Mouse (Mus musculus): ENCODE measurements at regions not wholly inside any gene's neighbourhood (a gene's known extent, or its start where the extent isn't known, plus 50 kb on each side); places are given as distances from the start of the nearest gene placed in this dataset.

DNA sequence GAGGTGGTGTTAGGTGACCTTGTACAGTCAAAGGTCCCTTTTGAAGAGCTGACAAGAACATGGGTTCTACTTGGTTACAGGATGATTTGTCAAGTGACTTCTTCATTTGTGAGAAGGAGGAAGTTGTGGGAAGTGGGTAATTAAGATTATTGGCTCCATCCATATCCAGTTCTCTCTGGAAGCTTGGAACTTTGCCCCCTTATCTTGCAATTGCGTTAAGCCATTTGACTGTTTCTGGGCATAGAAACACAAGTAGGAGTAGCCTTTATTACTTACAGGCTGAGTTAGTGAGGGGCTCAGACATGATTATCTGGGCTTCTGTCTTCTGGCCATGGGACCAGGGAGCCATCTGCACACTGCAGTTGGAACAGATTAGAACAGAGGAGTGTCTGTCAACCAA, 192.5 kb downstream of the Kit start:
- DNase-seq (ENCODE audit: low read depth, low spot score) = no peak

DNA sequence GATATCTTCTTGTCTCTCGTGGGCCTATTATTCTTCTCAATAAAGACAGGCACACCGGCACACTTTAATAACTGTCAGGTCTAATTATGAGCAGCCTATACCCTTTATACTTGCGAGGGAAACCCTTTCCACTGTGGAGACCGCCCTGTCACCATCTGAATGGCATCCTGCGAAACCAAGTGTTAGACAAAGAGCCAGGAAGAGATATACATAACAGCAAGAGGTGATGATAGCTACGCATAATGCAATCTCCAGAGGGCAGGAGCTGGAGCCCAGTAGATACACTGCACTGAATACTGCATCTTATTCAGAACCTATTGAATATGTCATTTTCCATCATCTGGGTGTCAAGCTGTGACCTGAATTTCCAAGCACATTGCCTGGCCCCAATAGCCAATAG, 187.7 kb downstream of the Kit start:
- no peak for DNase-seq (ENCODE audit: low read depth, low spot score)

DNA sequence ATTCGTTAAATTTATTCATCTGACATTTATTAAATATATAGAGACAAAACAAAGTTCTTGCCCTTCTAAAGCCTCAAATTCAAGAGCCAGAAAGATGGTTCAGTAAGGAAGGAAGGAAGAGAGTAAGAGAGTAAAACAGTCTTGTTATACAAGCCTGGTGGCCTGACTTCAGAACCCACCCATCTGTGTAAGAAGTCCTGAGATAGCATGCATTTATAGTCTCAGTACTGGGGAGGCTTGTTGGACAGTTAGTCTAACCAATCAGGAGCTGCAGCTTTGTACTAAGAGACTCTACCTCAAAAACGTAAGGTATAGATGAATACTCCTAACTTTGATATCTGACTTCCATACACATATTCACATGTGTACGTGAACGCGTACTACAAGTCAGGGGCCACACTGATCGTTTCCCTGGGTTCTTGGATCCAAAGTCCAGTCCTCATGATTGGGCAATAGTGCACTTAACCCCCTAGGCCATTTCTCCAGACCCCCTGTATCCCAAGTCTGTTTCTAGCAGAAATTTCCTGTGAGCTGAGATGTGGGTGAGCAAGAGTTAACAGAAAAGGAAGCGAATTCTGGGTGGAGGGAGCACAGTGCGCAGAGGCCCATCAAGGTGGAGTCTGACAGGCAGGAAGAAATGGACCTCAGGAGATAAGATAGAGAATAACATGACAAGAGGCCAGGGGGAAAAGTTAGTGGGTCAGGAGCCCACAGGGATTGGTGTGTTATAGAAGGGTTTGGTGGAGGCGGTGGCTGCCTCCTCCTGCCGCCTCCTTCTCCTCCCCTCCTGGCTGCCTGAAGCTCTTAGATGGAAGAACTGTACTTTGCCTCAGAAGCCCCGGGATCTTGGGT, 187.0 kb downstream of the Kit start:
- no peak for DNase-seq (ENCODE audit: low read depth, low spot score)

DNA sequence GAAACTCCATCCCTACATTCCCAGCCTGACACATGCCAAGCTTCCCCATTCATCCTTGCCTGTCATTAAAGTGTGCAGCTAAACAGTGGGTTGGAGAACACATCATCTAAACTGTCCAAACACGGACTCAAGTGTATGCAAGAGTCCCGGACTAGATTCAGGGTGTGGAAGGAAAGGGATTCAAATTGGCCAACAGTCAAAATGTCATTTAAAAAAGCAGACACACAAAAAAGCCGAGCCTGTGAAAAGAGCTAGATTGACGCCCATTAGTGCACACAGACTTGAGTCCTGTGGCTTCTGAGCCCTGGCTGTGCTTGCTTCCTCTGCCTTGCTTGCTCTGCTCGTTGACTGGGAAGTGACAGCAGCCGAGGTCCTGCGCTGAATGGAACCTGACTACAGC, 181.5 kb downstream of the Kit start:
- no peak for DNase-seq (ENCODE audit: low read depth, low spot score)

DNA sequence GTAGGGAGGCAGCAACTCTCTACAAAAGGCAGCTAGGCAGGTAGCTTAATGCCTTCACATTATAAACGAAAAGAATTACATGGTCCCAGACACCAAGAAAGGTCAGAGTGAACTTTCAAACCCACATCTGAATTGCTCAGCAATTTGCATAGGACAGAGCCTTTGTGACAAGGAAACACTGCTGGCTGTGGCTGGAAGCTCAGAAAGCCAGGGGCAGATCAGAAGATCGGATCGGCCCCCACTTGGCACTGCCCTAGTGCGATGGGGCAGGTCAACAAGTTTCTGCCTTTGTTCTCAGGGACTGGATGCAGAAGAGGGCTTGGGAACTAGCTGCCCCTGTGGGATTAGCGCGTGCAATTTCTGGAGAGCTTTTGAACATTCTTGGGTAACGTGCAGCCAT, 179.6 kb downstream of the Kit start:
- DNase-seq (ENCODE audit: low read depth, low spot score) = no peak

DNA sequence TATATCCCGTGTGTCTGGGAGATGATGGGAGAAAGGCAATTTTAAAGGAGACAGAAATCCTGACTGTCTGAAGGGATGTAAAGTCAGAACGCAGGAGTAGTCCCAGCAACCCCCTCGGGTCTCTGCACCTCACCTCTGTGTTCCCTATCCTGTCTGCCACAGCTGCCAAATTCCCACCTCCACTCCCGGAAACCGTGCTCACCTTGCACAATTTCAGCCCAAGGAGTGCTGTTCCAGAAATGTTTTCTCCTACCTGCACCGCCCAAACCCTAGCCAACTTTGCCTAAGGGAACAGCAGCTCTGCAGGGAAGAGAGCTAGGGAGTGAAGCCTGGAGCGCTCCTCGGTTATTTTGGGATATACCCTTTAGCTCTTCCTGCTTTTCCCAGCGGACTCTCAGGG, 170.6 kb downstream of the Kit start:
- DNase-seq (ENCODE audit: low read depth, low spot score) = no peak

DNA sequence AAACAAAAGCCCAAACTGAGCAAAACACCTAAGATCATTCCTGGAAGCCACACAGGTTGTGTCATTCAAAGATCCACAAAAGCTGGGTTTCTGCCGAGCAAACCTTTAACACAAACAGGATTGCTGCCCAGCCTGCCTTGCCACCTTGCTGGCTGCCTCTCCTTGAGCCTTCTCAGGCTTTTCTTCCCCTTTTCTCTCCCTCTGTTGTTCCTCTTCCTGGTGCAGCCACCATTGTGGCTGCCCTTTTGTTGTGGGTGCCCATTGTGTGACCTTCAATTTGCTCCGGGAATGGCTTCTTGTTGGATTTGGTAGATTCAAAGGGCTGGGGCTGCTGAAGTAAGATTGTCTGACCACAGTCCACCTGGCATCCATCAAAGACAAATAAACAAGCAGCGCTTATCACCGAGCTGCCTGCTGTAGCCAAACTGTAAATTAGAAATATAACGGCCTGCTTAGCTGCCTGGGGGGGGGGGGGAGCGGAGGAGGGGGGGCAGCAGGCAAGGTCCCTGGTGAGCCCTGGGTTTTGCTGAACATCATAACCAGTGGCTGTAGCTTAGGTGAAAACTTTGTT, 169.8 kb downstream of the Kit start:
- no peak for DNase-seq (ENCODE audit: low read depth, low spot score)

DNA sequence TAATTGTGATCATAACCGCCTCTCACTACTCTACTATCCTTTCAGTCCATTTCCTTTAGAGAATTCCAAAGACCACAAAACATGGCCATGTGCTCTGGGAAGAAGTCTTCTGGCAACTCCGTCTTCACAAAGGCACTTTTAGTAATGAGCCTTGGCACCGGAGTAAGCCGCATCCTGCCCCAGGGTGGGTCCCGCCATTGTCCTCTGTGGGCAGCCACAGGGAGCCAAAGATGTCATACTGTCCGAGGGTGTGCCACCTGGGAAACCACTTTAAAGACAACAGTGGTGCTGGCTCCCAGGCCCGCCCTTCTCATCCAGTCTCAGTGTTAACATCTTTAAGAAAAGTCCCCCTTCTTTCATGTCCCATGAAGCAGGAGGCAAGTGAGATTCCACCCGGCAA, 164.6 kb downstream of the Kit start:
- DNase-seq (ENCODE audit: low read depth, low spot score) = no peak

DNA sequence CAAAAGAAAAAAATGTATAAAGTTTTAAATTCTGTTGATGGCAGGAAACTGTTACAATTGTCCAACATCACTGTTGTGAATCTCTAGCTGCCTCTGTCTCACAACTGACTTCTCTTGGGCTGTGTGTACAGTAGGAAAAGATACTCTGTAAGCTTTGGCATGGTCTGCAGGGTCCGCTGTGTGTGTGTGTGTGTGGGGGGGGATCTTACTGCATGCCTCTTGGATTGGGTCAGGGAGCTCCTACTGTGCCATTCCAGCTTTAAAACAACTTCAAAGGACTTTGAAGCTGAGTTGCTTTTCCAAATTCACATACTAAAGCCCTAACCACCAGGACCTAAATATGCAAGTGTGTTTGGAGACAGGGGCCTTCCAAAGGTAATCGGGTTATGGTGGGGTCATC, 163.7 kb downstream of the Kit start:
- no peak for DNase-seq (ENCODE audit: low read depth, low spot score)

DNA sequence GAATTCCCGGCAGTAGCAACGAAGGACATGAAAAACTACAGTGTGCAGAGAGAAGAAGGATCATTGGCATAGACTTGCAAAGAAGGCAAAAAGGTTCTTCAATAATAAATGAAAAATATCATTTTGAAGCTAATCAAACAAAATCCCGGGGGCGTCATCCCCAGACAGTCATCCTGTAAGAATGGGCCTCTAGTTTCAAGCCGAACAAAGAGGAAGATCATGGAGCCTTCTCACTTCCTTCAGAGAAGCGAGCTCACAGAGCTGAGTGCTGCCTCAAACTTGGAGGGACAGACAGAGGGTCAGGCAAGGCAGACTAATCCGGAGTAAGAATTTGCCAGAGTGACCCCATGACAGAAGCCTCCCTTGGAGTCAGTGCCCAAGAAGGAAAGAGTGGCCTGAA, 163.0 kb downstream of the Kit start:
- no peak for DNase-seq (ENCODE audit: low read depth, low spot score)

DNA sequence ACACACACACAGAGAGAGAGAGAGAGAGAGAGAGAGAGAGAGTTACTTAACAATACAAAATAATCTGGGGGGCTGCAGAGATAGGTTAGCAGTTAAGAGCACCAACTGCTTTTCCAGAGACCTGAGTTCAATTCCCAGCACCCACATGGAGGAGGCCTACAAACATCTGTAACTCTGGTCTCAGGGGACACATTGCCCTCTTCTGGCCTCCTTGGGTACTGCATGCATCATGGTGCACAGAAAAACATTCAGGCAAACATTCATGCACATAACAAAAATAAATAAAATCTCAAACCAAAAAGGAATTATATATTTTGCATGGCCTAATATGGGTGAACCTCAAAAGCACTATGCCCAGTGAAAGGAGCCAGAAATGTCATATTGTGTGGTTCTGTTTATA, 161.6 kb downstream of the Kit start:
- DNase-seq (ENCODE audit: low read depth, low spot score) = no peak

DNA sequence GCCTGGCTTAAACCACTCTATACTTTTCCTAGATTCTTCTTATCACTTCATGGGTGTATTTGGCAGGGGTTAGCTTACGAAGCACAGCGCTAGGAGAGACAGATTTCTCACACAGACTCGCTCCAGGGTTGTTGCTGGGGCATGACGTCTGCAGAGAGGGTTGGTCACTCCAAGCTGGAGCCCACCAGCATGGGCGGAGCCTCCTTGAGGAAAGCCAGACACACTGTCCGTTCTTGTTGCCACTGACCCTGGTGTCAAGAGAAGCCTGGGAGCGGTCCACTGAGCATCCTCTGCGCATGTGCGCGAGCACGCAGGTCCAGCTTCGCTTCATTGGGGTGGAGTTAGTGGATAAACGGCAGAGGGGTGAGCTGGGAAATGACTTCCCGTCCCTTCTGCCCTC, 159.8 kb downstream of the Kit start:
- no peak for DNase-seq (ENCODE audit: low read depth, low spot score)

DNA sequence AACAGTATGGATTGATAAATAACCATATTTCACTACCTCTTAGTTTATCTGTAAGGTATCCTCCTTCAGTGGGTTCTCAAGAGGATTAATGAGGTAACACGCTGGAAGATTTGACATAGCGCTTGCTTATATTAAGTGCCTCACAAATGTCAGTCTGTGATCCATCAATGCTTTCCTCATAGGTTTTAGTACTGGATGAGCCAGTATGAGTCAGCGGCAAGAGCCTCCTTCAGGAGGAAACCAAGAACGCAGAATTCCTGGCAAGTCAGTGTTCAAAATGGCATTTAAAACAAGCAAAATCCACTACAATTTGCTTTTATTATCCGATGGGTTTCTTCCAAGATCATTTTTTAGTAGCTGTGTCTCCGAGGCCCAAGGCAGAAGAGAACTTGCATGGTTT, 159.3 kb downstream of the Kit start:
- no peak for DNase-seq (ENCODE audit: low read depth, low spot score)

DNA sequence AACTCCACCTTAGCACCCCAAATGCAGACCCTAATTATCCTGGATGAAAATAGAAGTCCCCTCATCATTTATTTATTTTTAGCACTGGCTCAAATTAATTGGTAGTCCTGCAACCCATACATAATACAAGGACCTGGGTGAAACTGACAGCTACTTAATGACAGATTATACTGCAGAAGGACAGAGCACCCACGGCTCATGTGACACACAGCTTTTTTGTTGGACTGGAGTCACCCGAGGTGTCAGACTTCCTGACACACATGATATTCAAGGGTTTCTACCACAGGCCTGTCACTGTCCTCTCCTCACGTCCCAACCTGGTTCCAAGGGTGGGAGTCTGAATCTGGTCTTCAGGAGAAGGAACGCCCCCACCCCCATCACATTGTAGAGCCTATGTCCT, 156.5 kb downstream of the Kit start:
- DNase-seq (ENCODE audit: low read depth, low spot score) = no peak

DNA sequence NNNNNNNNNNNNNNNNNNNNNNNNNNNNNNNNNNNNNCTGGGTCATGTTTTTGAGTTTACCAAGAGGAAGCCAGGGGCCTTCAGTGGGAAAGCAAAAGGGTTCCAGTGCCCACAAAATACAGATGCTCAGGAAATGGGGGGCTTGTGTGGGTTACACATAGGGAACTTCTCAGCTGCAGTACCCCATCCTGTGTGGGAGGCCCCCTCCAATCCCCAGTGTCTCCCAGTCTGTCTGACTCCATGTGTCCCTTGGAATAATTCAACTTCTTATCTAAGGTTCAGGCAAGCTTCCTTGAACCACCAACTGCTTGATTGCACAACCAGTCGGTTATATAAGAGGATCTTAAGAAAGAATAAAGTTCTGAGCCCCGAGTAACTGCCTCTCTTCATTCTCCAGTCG, 156.0 kb downstream of the Kit start:
- DNase-seq (ENCODE audit: low read depth, low spot score) = no peak

DNA sequence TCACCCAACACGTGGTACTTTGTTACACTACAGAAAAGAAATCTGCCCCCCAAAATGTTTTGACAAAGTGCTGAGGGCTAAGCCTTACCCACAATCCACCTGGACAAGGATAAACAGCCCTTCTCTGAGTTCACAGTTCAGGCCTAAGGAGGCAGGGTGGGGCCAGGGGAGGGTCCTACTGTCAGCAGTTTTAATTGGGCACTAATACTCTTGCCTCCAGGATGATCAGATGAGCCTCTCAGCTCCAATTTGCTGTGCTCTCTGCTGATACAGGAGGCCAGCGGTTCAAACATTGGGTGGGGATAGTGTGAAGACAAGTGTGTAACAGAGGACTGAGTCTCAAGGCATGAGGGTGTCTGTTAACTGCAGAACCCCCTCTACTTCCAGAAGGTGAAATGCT, 146.6 kb downstream of the Kit start:
- DNase-seq (ENCODE audit: low read depth, low spot score) = no peak

DNA sequence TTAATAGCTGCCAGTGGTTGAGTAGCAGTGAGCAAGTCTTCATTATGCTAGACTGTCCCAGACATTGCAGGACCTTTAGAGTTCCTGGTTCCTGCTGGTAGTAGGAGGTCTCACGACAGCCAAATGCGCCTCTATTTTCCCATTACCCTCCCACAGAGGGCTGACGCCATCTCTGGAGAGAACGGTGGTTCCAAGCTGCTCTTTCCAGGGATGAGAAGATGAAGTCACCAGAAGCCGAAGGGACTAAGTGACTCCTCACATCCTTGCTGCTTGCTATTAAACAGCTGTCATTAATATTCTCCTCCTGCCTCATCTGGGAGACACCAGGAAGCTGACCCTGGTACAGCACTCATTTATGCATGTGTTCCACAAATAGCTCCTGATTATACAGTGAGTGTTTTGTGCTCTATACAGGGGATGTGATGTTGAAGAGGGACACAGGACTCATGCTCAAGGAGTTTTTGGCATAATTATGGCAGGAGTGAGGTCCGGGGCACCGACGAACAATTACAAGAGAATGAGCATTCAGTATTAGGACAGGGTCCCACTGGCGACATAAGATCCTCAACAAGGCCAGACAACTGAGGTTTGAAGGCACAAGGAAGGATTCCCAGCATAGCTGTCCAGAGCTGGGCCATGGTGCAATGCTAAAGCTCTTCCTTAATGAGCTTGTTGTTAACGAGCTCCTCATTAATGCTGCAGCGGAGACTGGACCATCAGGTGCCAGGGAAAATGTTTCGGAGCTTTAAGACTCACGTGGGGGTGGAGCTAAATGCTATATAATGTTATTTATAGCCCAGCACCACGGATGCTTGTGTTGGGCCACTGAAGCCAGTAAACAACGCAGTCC, 145.6 kb downstream of the Kit start:
- DNase-seq (ENCODE audit: low read depth, low spot score) = no peak

DNA sequence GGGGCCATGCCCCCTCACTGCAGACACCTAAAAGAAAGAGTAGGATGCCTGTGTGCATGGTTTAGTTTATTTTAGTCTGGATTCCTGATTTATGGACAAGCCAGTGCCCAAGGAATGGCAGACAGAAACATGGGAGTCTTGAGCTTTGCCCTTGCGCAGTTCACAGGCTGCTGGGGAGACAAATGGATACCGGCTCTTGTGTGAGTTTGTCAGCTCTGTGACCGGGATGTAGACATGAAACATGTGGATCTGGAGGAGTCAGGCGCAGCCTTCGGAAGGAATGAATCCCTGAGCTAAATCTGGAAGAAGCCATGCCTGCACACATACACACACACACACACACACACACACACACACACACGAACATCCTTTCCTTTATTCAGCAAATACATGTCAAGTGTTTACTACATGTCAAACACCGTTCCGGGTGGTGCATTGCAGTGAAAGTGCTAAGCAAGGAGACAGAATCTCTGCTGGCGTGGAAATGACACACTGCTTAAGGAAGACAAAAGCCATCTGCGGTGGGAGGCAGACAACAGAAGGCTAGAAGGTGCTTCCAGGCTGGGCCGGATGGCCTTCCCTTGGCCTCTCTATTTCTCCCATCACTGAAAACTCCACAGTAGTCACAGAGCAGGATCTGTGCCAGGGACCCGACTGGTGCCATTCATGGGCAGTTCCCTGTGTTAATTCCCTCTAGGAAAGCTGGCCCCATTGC, 144.0 kb downstream of the Kit start:
- no peak for DNase-seq (ENCODE audit: low read depth, low spot score)
